In genomic region chr14:67141151-67141550, GRCm38 (mm10) we compare ENCODE assay signal across 12 mouse cellular contexts.
A peak's percentile ranks its signal among the peaks of the same experiment; 100 is the strongest.
DNase-seq lines count a peak whose midpoint lies in the region; ATAC-seq and TF ChIP-seq lines count a peak whose summit lies in the region.
"Had no signal": no experiment of that assay in that cellular context is flagged by ENCODE, and none has a peak within 500 bp of the region (broad histone marks: within the 10 kb centered on the region; RNA-seq: fewer than 3 reads in every experiment).

No protein-coding gene starts in this region.

- no peak for ATAC-seq in hindbrain, postnatal 0 days
- ATAC-seq in hindbrain, embryonic 12.5 days (ENCODE audit: low FRiP score), result no peak

- H3K27ac ChIP-seq in hindbrain, postnatal 0 days, result no peak overlapping the region
- H3K27ac ChIP-seq in hindbrain, embryonic 12.5 days, result no peak overlapping the region
- H3K27ac ChIP-seq in cortical plate, adult 2 months (ENCODE audit: insufficient read depth, low read length), result peak overlapping the region; percentile 52
- H3K27ac ChIP-seq: embryonic facial prominence, embryonic 12.5 days had no signal

- H3K9ac ChIP-seq in hindbrain, postnatal 0 days (replicated peaks; ENCODE audit: low read length), result no peak overlapping the region
- H3K9ac ChIP-seq in hindbrain, embryonic 12.5 days, result no peak overlapping the region
- H3K9ac ChIP-seq: embryonic facial prominence, embryonic 12.5 days; heart, embryonic 12.5 days had no signal

- WGBS in hindbrain, postnatal 0 days, result 47% methylated on average over 7 of the region's 7 CpGs
- WGBS in hindbrain, embryonic 12.5 days, result 81% methylated on average over 7 of the region's 7 CpGs

- H3K4me1 ChIP-seq in hindbrain, postnatal 0 days (ENCODE audit: insufficient read depth, low read length), result peaks cover 6% of the 10 kb centered on the region; the same call in 1 of the 2 replicates
- peaks cover 26% of the 10 kb centered on the region for H3K4me1 ChIP-seq in hindbrain, embryonic 12.5 days
- H3K4me1 ChIP-seq in cortical plate, adult 2 months (ENCODE audit: control insufficient read depth, insufficient read depth, low read length), result peaks cover 21% of the 10 kb centered on the region

- no peak for TF ChIP-seq POLR2A in cortical plate, adult 2 months (IDR thresholded peaks at IDR 0.05; ENCODE audit: extremely low read depth, insufficient read depth, low read length)

- 0 out of 2 replicates have a peak overlapping the region, but pooled peaks have one; percentile 32 for H3K4me2 ChIP-seq in hindbrain, postnatal 0 days (ENCODE audit: low read depth, low read length)
- H3K4me2 ChIP-seq in hindbrain, embryonic 12.5 days (replicated peaks), result no peak overlapping the region
- H3K4me2 ChIP-seq: embryonic facial prominence, embryonic 12.5 days had no signal

- no peak overlapping the region for H3K4me3 ChIP-seq in hindbrain, postnatal 0 days (ENCODE audit: low read length)
- H3K4me3 ChIP-seq in hindbrain, embryonic 12.5 days, result no peak overlapping the region
- no peak overlapping the region for H3K4me3 ChIP-seq in cortical plate, adult 2 months (ENCODE audit: insufficient read depth, low read length)
- H3K4me3 ChIP-seq: embryonic facial prominence, embryonic 12.5 days; heart, embryonic 12.5 days had no signal

- no peaks in the 10 kb centered on the region for H3K36me3 ChIP-seq in hindbrain, postnatal 0 days (ENCODE audit: insufficient read depth, low read length)
- H3K36me3 ChIP-seq in hindbrain, embryonic 12.5 days, result no peaks in the 10 kb centered on the region
- H3K36me3 ChIP-seq: embryonic facial prominence, embryonic 12.5 days; heart, embryonic 12.5 days had no signal

- no peaks in the 10 kb centered on the region for H3K27me3 ChIP-seq in hindbrain, postnatal 0 days (ENCODE audit: insufficient read depth, low read length)
- peaks cover 2% of the 10 kb centered on the region; the same call in 1 of the 2 replicates for H3K27me3 ChIP-seq in hindbrain, embryonic 12.5 days
- H3K27me3 ChIP-seq: heart, embryonic 12.5 days had no signal

- DNase-seq in cerebellum, postnatal 25 days, result peak; percentile 28 to 43
- no peak for DNase-seq in cerebellum, adult 11 months
- no peak for DNase-seq in hindbrain, postnatal 0 days (ENCODE audit: low spot score)
- DNase-seq in layer of hippocampus, postnatal 14 days (ENCODE audit: low spot score in 2 of 2), result peak; percentile 61 to 80
- DNase-seq in MN1 (ENCODE audit: low spot score), result no peak
- no peak for DNase-seq in ovary, postnatal 36 days (ENCODE audit: low spot score)
- DNase-seq: kidney, adult 18-20 months; lung, adult 2 months had no signal

- no peak for TF ChIP-seq CTCF in hindbrain, postnatal 0 days (IDR thresholded peaks at IDR 0.05; ENCODE audit: low read depth)
- no peak for TF ChIP-seq CTCF in cortical plate, adult 2 months (IDR thresholded peaks at IDR 0.05; ENCODE audit: extremely low read depth, insufficient read depth, low read length)

- no peaks in the 10 kb centered on the region for H3K9me3 ChIP-seq in hindbrain, postnatal 0 days (ENCODE audit: low read length)
- H3K9me3 ChIP-seq in hindbrain, embryonic 12.5 days (replicated peaks), result no peaks in the 10 kb centered on the region
- H3K9me3 ChIP-seq: embryonic facial prominence, embryonic 12.5 days; heart, embryonic 12.5 days had no signal

Comparison
In these comparisons a context has a peak if more than half of its experiments do, and no peak if none do; other contexts are left out.
1. DNase-seq: peak in cerebellum, postnatal 25 days (2 of 2) and layer of hippocampus, postnatal 14 days (2 of 2); none in cerebellum, adult 11 months (single experiment), hindbrain, postnatal 0 days (single experiment), MN1 (single experiment) and ovary, postnatal 36 days (single experiment).